Mouse (Mus musculus): ENCODE results near the gene Lrrc10b. TPM values are rescaled to one million over a fixed set of nuclear protein-coding genes. Genes with fewer than 3 reads are reported as not detected.

Gene Lrrc10b
- polyA plus RNA-seq, 1 experiment from 2014 or later = 0.62 TPM

GRCm38 (mm10) chr19:10464427-10464826, 7.2 kb upstream of the Lrrc10b start:
- no peak overlapping the region for H3K9ac ChIP-seq
- no peak overlapping the region for H3K4me3 ChIP-seq (replicated peaks)
- H3K4me1 ChIP-seq (replicated peaks) = peaks cover 5% of the 10 kb centered on the region; the same call in 1 of the 2 replicates
- WGBS = 31% methylated on average over 4 of the region's 4 CpGs
- H3K36me3 ChIP-seq = no peaks in the 10 kb centered on the region
- no peak overlapping the region for H3K4me2 ChIP-seq (replicated peaks)
- no peak for ATAC-seq
- H3K27me3 ChIP-seq (replicated peaks) = peaks cover 26% of the 10 kb centered on the region
- no peaks in the 10 kb centered on the region for H3K9me3 ChIP-seq
- no peak overlapping the region for H3K27ac ChIP-seq

DNA sequence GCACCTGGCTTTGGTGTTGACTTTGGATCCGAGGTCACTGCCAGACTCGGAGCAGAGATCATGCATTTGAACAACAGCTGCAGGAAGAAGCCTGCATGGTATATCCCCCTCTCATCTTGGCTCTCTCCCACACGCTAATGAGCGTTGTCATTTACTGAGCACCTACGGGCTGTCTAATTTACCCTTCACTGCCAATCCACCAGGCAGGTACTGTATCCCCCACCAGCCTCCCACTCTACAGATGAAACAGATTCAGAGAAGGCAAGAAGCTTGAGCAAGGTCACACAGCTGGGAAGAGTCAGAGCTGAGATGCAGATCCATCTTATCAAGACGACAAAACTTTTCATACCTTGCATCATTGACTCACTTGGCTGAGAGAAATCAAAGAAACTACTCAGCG, 4.3 kb upstream of the Lrrc10b start:
- Histone ChIP-seq H3K27me3 (replicated peaks) (peaks cover 52% of the 10 kb centered on the region), H3K9ac (no peak overlapping the region), H3K36me3 (no peaks in the 10 kb centered on the region), H3K9me3 (no peaks in the 10 kb centered on the region), H3K27ac (no peak overlapping the region), H3K4me1 (replicated peaks) (peaks cover 16% of the 10 kb centered on the region), H3K4me2 (replicated peaks) (no peak overlapping the region), H3K4me3 (replicated peaks) (no peak overlapping the region)
- 39% methylated on average over 7 of the region's 7 CpGs for WGBS
- no peak for ATAC-seq

DNA sequence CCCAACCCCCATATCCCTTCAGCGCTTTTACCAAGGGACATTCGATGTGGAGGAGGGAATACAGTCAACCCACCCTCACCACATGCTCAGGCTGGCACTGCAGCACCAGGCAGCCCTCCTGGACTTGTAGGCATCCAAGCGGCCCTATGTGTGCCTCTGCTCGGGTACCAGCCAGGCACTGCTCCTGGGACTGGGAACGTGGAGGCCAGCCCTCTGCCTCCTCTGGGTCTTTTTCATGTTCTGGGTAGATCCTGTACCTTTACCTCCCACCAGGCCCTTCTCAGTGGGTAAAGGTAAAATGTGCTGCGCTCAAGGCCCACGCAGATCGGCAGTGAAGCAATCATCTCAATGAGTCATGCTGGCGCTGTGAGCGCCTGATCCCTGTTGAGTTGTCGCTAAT, 2.6 kb upstream of the Lrrc10b start:
- Histone ChIP-seq H3K9ac (no peak overlapping the region), H3K27me3 (replicated peaks) (peaks cover 69% of the 10 kb centered on the region), H3K36me3 (no peaks in the 10 kb centered on the region), H3K4me2 (replicated peaks) (no peak overlapping the region), H3K4me1 (replicated peaks) (peaks cover 20% of the 10 kb centered on the region), H3K9me3 (no peaks in the 10 kb centered on the region), H3K4me3 (replicated peaks) (no peak overlapping the region), H3K27ac (no peak overlapping the region)
- no peak for ATAC-seq
- WGBS = 59% methylated on average over 11 of the region's 11 CpGs

- Histone ChIP-seq H3K9ac (no peak overlapping the region), H3K9me3 (no peaks in the 10 kb centered on the region), H3K27ac (no peak overlapping the region), H3K4me1 (replicated peaks) (peaks cover 20% of the 10 kb centered on the region), H3K4me2 (replicated peaks) (peak overlapping the region; percentile 96), H3K4me3 (replicated peaks) (peak overlapping the region; percentile 56), H3K27me3 (replicated peaks) (peaks cover 82% of the 10 kb centered on the region), H3K36me3 (no peaks in the 10 kb centered on the region)
- ATAC-seq = no peak
- 19% methylated on average over 8 of the region's 8 CpGs for WGBS
Observed at GRCm38 (mm10) chr19:10458096-10458495, 823 bp upstream of the Lrrc10b start.

GRCm38 (mm10) chr19:10457484-10457800, 169 bp upstream of the Lrrc10b start:
- under 1% methylated on average over 25 of the region's 34 CpGs for WGBS
- Histone ChIP-seq H3K4me3 (replicated peaks) (peak overlapping the region; percentile 56), H3K36me3 (no peaks in the 10 kb centered on the region), H3K9ac (peak overlapping the region; percentile 41), H3K9me3 (no peaks in the 10 kb centered on the region), H3K27me3 (replicated peaks) (peaks cover 86% of the 10 kb centered on the region), H3K27ac (no peak overlapping the region), H3K4me1 (replicated peaks) (peaks cover 20% of the 10 kb centered on the region), H3K4me2 (replicated peaks) (peak overlapping the region; percentile 96)
- peak; percentile 86 for ATAC-seq

GRCm38 (mm10) chr19:10455437-10455806, 1.9 kb downstream of the Lrrc10b start:
- no peak for ATAC-seq
- Histone ChIP-seq H3K27me3 (replicated peaks) (peaks cover 72% of the 10 kb centered on the region), H3K9ac (no peak overlapping the region), H3K9me3 (no peaks in the 10 kb centered on the region), H3K36me3 (no peaks in the 10 kb centered on the region), H3K4me2 (replicated peaks) (no peak overlapping the region), H3K4me3 (replicated peaks) (no peak overlapping the region), H3K27ac (no peak overlapping the region), H3K4me1 (replicated peaks) (peaks cover 20% of the 10 kb centered on the region)
- 69% methylated on average over 3 of the region's 3 CpGs for WGBS

DNA sequence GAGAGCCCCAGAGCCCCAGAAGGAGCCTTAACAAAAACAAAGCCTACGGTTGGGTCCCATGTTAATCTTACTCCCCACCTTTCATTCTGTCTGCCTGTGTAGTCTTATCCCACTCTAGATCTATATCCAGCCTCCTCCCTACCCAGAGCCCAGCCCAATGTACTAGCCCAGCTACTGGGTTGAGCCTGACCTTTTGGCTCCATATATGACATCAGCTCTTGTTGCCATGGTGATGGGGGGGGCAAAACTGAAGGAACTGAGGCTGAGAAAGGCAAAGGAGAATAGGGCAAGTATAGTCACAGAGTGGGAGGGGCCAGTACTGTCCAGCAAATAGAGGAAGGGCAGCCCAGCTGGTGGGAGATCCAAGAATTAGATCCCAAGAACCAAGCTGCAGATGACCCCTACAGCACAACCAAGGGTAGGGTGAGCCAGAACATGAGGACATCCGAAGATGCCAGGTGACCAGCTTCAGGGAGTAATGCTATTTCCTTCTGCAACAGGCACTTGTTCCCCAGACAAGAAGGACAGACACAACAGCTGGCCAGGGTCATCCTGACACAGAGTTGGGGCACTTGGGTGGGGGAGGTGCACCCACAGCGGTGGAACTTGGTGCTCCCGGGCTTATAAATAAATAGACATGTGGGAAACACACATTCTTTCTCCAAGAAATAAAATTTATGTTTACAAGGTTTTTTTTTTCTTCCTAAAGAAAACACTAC, 2.4 kb downstream of the Lrrc10b start:
- H3K4me2 ChIP-seq (replicated peaks) = no peak overlapping the region
- peaks cover 68% of the 10 kb centered on the region for H3K27me3 ChIP-seq (replicated peaks)
- H3K36me3 ChIP-seq = no peaks in the 10 kb centered on the region
- H3K9ac ChIP-seq = no peak overlapping the region
- ATAC-seq = no peak
- no peaks in the 10 kb centered on the region for H3K9me3 ChIP-seq
- H3K4me1 ChIP-seq (replicated peaks) = peaks cover 20% of the 10 kb centered on the region
- no peak overlapping the region for H3K27ac ChIP-seq
- 52% methylated on average over 4 of the region's 4 CpGs for WGBS
- no peak overlapping the region for H3K4me3 ChIP-seq (replicated peaks)

DNA sequence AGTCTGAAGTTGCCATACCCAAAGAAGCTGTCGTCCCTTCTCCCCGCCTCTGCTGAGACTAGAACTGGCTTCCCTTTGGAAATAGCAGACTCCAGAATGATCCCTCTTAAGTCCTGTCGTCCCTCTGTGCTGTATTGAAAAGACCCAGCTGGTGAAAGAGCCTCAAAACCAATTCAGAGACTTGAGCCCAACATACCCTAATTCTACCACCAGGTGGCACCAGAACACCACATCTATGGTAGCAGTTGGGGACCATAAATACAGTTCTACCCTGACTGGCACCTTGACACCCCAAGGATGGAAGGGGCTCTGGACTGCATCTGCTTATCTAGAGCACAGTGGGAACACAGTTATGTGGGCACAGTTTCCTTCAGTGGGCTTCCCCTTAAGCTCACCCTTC, 7.6 kb downstream of the Lrrc10b start:
- H3K36me3 ChIP-seq = no peaks in the 10 kb centered on the region
- WGBS = 5% methylated on average over 3 of the region's 3 CpGs
- no peaks in the 10 kb centered on the region for H3K4me1 ChIP-seq (replicated peaks)
- H3K4me2 ChIP-seq (replicated peaks) = no peak overlapping the region
- no peak overlapping the region for H3K4me3 ChIP-seq (replicated peaks)
- peak; percentile 67 for ATAC-seq
- H3K27me3 ChIP-seq (replicated peaks) = peaks cover 19% of the 10 kb centered on the region
- no peak overlapping the region for H3K27ac ChIP-seq
- no peaks in the 10 kb centered on the region for H3K9me3 ChIP-seq
- H3K9ac ChIP-seq = no peak overlapping the region

GRCm38 (mm10) chr19:10449190-10449589, 8.1 kb downstream of the Lrrc10b start:
- no peak overlapping the region for H3K4me3 ChIP-seq (replicated peaks)
- no peak overlapping the region for H3K9ac ChIP-seq
- no peaks in the 10 kb centered on the region for H3K9me3 ChIP-seq
- H3K4me2 ChIP-seq (replicated peaks) = no peak overlapping the region
- peaks cover 14% of the 10 kb centered on the region for H3K27me3 ChIP-seq (replicated peaks)
- H3K4me1 ChIP-seq (replicated peaks) = no peaks in the 10 kb centered on the region
- peak; percentile 39; the same call in 1 of the 2 replicates for ATAC-seq
- 71% methylated on average over 6 of the region's 6 CpGs for WGBS
- H3K36me3 ChIP-seq = no peaks in the 10 kb centered on the region
- H3K27ac ChIP-seq = no peak overlapping the region

DNA sequence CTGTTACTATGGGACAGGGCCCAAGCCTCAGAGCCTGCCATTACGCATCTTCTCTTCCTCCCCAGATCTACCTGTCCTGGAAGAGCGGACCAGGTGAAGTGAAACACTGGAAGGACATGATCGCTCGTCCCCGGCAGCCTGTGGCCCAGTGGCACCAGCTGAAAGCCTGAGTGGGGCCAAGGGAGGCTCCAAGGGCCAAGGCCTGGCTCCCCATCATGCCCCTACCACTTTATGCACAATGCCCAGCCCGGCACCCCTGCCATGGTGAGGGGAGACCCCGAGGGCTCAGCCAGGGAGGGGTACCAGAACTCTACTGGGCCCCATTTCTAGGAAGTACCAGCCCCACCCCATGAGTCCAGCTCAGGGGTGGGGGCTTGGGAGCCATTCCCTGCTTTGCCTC, 9.0 kb downstream of the Lrrc10b start:
- ATAC-seq = no peak
- WGBS = 95% methylated on average over 7 of the region's 7 CpGs
- H3K27ac ChIP-seq = no peak overlapping the region

GRCm38 (mm10) chr19:10444685-10445369, 12.4 kb downstream of the Lrrc10b start:
- no peaks in the 10 kb centered on the region for H3K36me3 ChIP-seq
- 90% methylated on average over 15 of the region's 15 CpGs for WGBS
- H3K27me3 ChIP-seq (replicated peaks) = no peaks in the 10 kb centered on the region
- H3K4me3 ChIP-seq (replicated peaks) = no peak overlapping the region
- ATAC-seq = no peak
- H3K4me1 ChIP-seq (replicated peaks) = no peaks in the 10 kb centered on the region
- H3K27ac ChIP-seq = no peak overlapping the region
- H3K9me3 ChIP-seq = no peaks in the 10 kb centered on the region
- H3K4me2 ChIP-seq (replicated peaks) = no peak overlapping the region
- no peak overlapping the region for H3K9ac ChIP-seq

More for the DNA sequence above, 9.0 kb downstream of the Lrrc10b start:
- no peak overlapping the region for H3K9ac ChIP-seq
- H3K9me3 ChIP-seq = no peaks in the 10 kb centered on the region
- no peaks in the 10 kb centered on the region for H3K4me1 ChIP-seq (replicated peaks)
- no peak overlapping the region for H3K4me3 ChIP-seq (replicated peaks)
- H3K4me2 ChIP-seq (replicated peaks) = no peak overlapping the region
- no peaks in the 10 kb centered on the region for H3K36me3 ChIP-seq
- peaks cover 8% of the 10 kb centered on the region for H3K27me3 ChIP-seq (replicated peaks)

GRCm38 (mm10) chr19:10437521-10437920, 19.8 kb downstream of the Lrrc10b start:
- Histone ChIP-seq H3K9me3 (no peaks in the 10 kb centered on the region), H3K4me3 (replicated peaks) (no peak overlapping the region), H3K9ac (no peak overlapping the region), H3K27me3 (replicated peaks) (no peaks in the 10 kb centered on the region), H3K4me2 (replicated peaks) (no peak overlapping the region), H3K4me1 (replicated peaks) (no peaks in the 10 kb centered on the region), H3K36me3 (no peaks in the 10 kb centered on the region), H3K27ac (no peak overlapping the region)
- ATAC-seq = no peak
- 75% methylated on average over 1 of the region's 1 CpGs for WGBS

GRCm38 (mm10) chr19:10436726-10437125, 20.5 kb downstream of the Lrrc10b start:
- H3K9me3 ChIP-seq = no peaks in the 10 kb centered on the region
- 17% methylated on average over 1 of the region's 1 CpGs for WGBS
- H3K4me1 ChIP-seq (replicated peaks) = 0 out of 2 replicates have a peak, but pooled peaks cover 2% of the 10 kb centered on the region
- H3K9ac ChIP-seq = no peak overlapping the region
- no peak overlapping the region for H3K27ac ChIP-seq
- H3K36me3 ChIP-seq = no peaks in the 10 kb centered on the region
- no peaks in the 10 kb centered on the region for H3K27me3 ChIP-seq (replicated peaks)
- H3K4me2 ChIP-seq (replicated peaks) = no peak overlapping the region
- ATAC-seq = no peak
- H3K4me3 ChIP-seq (replicated peaks) = no peak overlapping the region

Data from intestine, embryonic 15.5 days (tissue).